Mouse (Mus musculus) ES-E14 (cell line): ENCODE data around the gene Mef2b.

Experiments used
- CHD2 ChIP-seq: IDR thresholded peaks from 2 replicates; pipeline ENCODE4 v1.6.1; 2014; ENCODE audit warnings: mild to moderate bottlenecking, low read depth, low read length, inconsistent platforms
- HCFC1 ChIP-seq: IDR thresholded peaks from 2 replicates; pipeline ENCODE4 v1.6.1; 2012; ENCODE audit warnings: low read length, inconsistent platforms, borderline replicate concordance; ENCODE audit not compliant: insufficient read depth
- MAFK ChIP-seq: IDR thresholded peaks from 2 replicates; pipeline ENCODE4 v1.6.1; 2014; ENCODE audit warnings: mild to moderate bottlenecking, low read depth, low read length, inconsistent platforms; ENCODE audit not compliant: insufficient read depth
- ZC3H11A ChIP-seq: IDR thresholded peaks from 2 replicates; pipeline ENCODE4 v1.6.1; 2012; ENCODE audit warnings: low read depth, mild to moderate bottlenecking, inconsistent platforms, low read length, borderline replicate concordance
- ZNF384 ChIP-seq: IDR thresholded peaks from 2 replicates; pipeline ENCODE4 v1.6.1; 2012; ENCODE audit warnings: low read depth, low read length, inconsistent platforms

- TF ChIP-seq ZC3H11A, result no peak
- TF ChIP-seq CHD2, result no peak
- no peak for TF ChIP-seq MAFK
- TF ChIP-seq HCFC1, result no peak
- TF ChIP-seq ZNF384, result no peak
Observed at GRCm38 (mm10) chr8:70099276-70099675, 40.2 kb upstream of the Mef2b start.
